Comparison of ENCODE assay signal across 8 mouse cellular contexts in genomic region chr1:153180586-153181289, GRCm38 (mm10). TPM values are rescaled to one million over a fixed set of nuclear protein-coding genes. Genes with fewer than 3 reads are reported as not detected.
DNase-seq lines count a peak whose midpoint lies in the region; ATAC-seq and TF ChIP-seq lines count a peak whose summit lies in the region.

No protein-coding gene starts in this region.

- 57% methylated on average over 9 of the region's 9 CpGs for WGBS in heart, embryonic 12.5 days
- 45% methylated on average over 9 of the region's 9 CpGs for WGBS in limb, embryonic 14.5 days

- H3K9me3 ChIP-seq in heart, embryonic 12.5 days (replicated peaks) = no peaks in the 10 kb centered on the region
- no peaks in the 10 kb centered on the region for H3K9me3 ChIP-seq in limb, embryonic 14.5 days (ENCODE audit: control insufficient read depth, low read length)

- TF ChIP-seq POLR2A in limb, embryonic 14.5 days (IDR thresholded peaks at IDR 0.05; ENCODE audit: borderline replicate concordance, extremely low read depth, insufficient read depth, insufficient read length) = no peak

- H3K27ac ChIP-seq in heart, embryonic 12.5 days (ENCODE audit: poor library complexity, severe bottlenecking) = peak overlapping the region; percentile 51; the same call in 1 of the 2 replicates
- peak overlapping the region; percentile 15; the same call in 1 of the 2 replicates for H3K27ac ChIP-seq in limb, embryonic 14.5 days (replicated peaks; ENCODE audit: low read depth, low read length)

- no peaks in the 10 kb centered on the region for H3K36me3 ChIP-seq in heart, embryonic 12.5 days
- H3K36me3 ChIP-seq in limb, embryonic 14.5 days (ENCODE audit: control insufficient read depth, insufficient read depth, low read length) = no peaks in the 10 kb centered on the region

- CTCF ChIA-PET in Patski (lab: Charles Lee) = interaction anchor here (0.6 to 2.3 kb wide), 6 partner anchors 11 to 79 kb away, joined by 3 to 7 read pairs (median 3); no protein-coding TSS in a partner anchor

- H3K4me2 ChIP-seq in heart, embryonic 12.5 days = no peak overlapping the region
- no peak overlapping the region for H3K4me2 ChIP-seq in limb, embryonic 14.5 days (replicated peaks; ENCODE audit: low read depth, low read length, severe bottlenecking)

- no peak overlapping the region for H3K4me3 ChIP-seq in heart, embryonic 12.5 days
- no peak overlapping the region for H3K4me3 ChIP-seq in limb, embryonic 14.5 days (replicated peaks; ENCODE audit: low read length)

- TF ChIP-seq CTCF in Patski (IDR thresholded peaks at IDR 0.05) = no peak

- no peak overlapping the region for H3K9ac ChIP-seq in heart, embryonic 12.5 days
- no peak overlapping the region for H3K9ac ChIP-seq in limb, embryonic 14.5 days (ENCODE audit: low read depth, low read length, severe bottlenecking)

- no peaks in the 10 kb centered on the region; the same call in 1 of the 2 replicates for H3K27me3 ChIP-seq in heart, embryonic 12.5 days (replicated peaks)
- H3K27me3 ChIP-seq in Patski = no peaks in the 10 kb centered on the region
- H3K27me3 ChIP-seq in limb, embryonic 14.5 days (ENCODE audit: control insufficient read depth, insufficient read depth, low read length) = peaks cover 11% of the 10 kb centered on the region; the same call in 1 of the 2 replicates

- DNase-seq in heart, postnatal 4 days = no peak
- DNase-seq in Patski (ENCODE audit: low read depth, low spot score) = peak; percentile 89
- DNase-seq in frontal cortex, postnatal 14 days (ENCODE audit: low spot score in 2 of 2) = peak; percentile 21 to 40
- DNase-seq in limb, embryonic 14.5 days (ENCODE audit: low spot score) = peak; percentile 80
- no peak for DNase-seq in embryo, embryonic 11 days
- no peak for DNase-seq in urinary bladder, postnatal 10 days (ENCODE audit: low spot score)
- DNase-seq in gastrocnemius, postnatal 25 days = no peak

- in situ Hi-C loops in Patski (cut with MboI; ENCODE audit: low pct_unique_long_range_greater_than_20kb) = no loop called here

- peaks cover 7% of the 10 kb centered on the region for H3K4me1 ChIP-seq in heart, embryonic 12.5 days (replicated peaks)
- peaks cover 2% of the 10 kb centered on the region; the same call in 1 of the 2 replicates for H3K4me1 ChIP-seq in limb, embryonic 14.5 days (ENCODE audit: control insufficient read depth, insufficient read depth, low read length)

- POLR2A ChIA-PET in Patski (lab: Charles Lee) = no interaction called here

- no peak for ATAC-seq in heart, embryonic 12.5 days (ENCODE audit: insufficient number of reproducible peaks, low FRiP score)
- ATAC-seq in Patski = peak; percentile 84
- peak; percentile 76 for ATAC-seq in limb, embryonic 14.5 days (ENCODE audit: low FRiP score, low read depth)

RNA-seq across cellular contexts. Expression of gene Lamc2, which starts 5.5 kb away (rescaled TPM):
- polyA plus RNA-seq in heart, embryonic 12.5 days (2016; fragmentation: Nextera tagmentation; extraction: Ambion mirVana) = 8.7 and 9.8 TPM in 2 replicates
- total RNA-seq in heart, postnatal 4 days (2021) = 10 to 100 TPM; 14.6 to 20.4 TPM
- polyA plus RNA-seq in Patski (2021) = 5.6 TPM
- polyA plus RNA-seq in limb, embryonic 14.5 days (2012; rRNA removed) = 4.6 and 4.9 TPM in 2 replicates
- 9.9 and 10.6 TPM in 2 replicates for polyA plus RNA-seq in limb, embryonic 14.5 days (2014; fragmentation: Nextera tagmentation; extraction: Ambion mirVana)
- total RNA-seq in gastrocnemius, postnatal 25 days (2021) = 1 to 10 TPM; 5.0 to 6.1 TPM

Comparison
In these comparisons a context has a peak if more than half of its experiments do, and no peak if none do; other contexts are left out.
1. DNase-seq: peak in Patski (single experiment), frontal cortex, postnatal 14 days (2 of 2) and limb, embryonic 14.5 days (single experiment); none in heart, postnatal 4 days (single experiment), embryo, embryonic 11 days (single experiment), urinary bladder, postnatal 10 days (single experiment) and gastrocnemius, postnatal 25 days (single experiment).